Mouse (Mus musculus) stomach, postnatal 0 days (tissue): ENCODE measurements at regions not wholly inside any gene's neighbourhood (a gene's known extent, or its start where the extent isn't known, plus 50 kb on each side); places are given as distances from the start of the nearest gene placed in this dataset.

ENCODE experiments used
- ATAC-seq: fragments of 200-750 bp; cut with Nextera tagmentation; 2 replicates; pipeline ENCODE4 v1.8.0; 2017; ENCODE audit not compliant: low FRiP score, low TSS enrichment
- DNase-seq: peaks from one replicate; pipeline ENCODE4 v3.0.0-alpha.2; 2016; ENCODE audit warnings: low spot score
- H3K27ac ChIP-seq: fragments of 300-500 bp; sonication (generic); replicated peaks from 2 replicates; pipeline ENCODE4 v1.5.1; 2014; ENCODE audit warnings: mild to moderate bottlenecking, control low read depth
- H3K27me3 ChIP-seq: fragments of 300-500 bp; sonication (generic); 2 replicates; pipeline ENCODE4 v1.6.1; 2014; ENCODE audit warnings: low read length; ENCODE audit not compliant: control insufficient read depth, insufficient read depth
- H3K36me3 ChIP-seq: fragments of 300-500 bp; sonication (generic); 2 replicates; pipeline ENCODE4 v1.6.1; 2014; ENCODE audit warnings: low read length, mixed read lengths; ENCODE audit not compliant: control insufficient read depth, insufficient read depth
- H3K4me1 ChIP-seq: fragments of 300-500 bp; sonication (generic); replicated peaks from 2 replicates; pipeline ENCODE4 v1.6.1; 2014; ENCODE audit warnings: antibody characterized with exemption; ENCODE audit not compliant: control insufficient read depth, insufficient read depth
- H3K4me2 ChIP-seq: fragments of 300-500 bp; sonication (generic); replicated peaks from 2 replicates; pipeline ENCODE4 v1.6.1; 2014; ENCODE audit warnings: low read depth, mild to moderate bottlenecking, control low read depth, moderate library complexity
- H3K4me3 ChIP-seq: fragments of 300-500 bp; sonication (generic); 2 replicates; pipeline ENCODE4 v1.5.1; 2014; ENCODE audit warnings: low read depth, low read length, control low read depth
- H3K9ac ChIP-seq: fragments of 300-500 bp; sonication (generic); 2 replicates; pipeline ENCODE4 v1.6.1; 2014; ENCODE audit warnings: mild to moderate bottlenecking, low read length, control low read depth, mixed read lengths
- H3K9me3 ChIP-seq: fragments of 300-500 bp; sonication (generic); 2 replicates; pipeline ENCODE4 v1.6.1; 2016; ENCODE audit warnings: low read length; ENCODE audit not compliant: control insufficient read depth
- CTCF ChIP-seq: IDR thresholded peaks from 2 replicates; pipeline ENCODE4 v1.5.1; 2016; ENCODE audit warnings: antibody characterized with exemption, low read depth, mild to moderate bottlenecking, moderate library complexity
- EP300 ChIP-seq: optimal IDR thresholded peaks from 2 replicates; pipeline ENCODE3; 2016; ENCODE audit warnings: antibody characterized with exemption
- WGBS: fragments of 180-500 bp; shearing (Covaris S2); extraction: QIAGEN DNeasy Blood & Tissue Kit; methylation state at CpG from one replicate; pipeline ENCODE4 v1.1.7; 2014; 5-methylcytosine and 5-hydroxymethylcytosine counted together

DNA sequence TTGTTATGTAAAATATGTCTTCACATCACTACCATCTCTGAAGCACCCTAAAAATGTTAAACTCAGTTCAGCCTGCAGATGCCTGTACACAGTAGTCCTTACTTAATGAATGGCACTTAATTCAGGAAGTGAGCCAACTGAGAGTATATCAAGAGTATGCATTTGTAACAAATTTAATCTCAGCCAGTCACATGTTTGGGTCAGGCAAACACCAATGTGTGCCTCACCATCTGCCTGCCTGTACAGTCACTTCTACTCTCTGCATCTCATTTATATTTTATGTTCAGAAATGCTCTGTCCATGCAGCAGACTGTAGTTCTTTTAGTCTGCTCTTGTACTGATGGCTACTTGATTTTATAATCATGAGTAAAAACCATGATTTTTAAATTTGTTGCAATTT lies 1135.1 kb downstream of the Hace1 start:
- DNase-seq = no peak
- TF ChIP-seq CTCF (no peak), EP300 (no peak)
- Histone ChIP-seq H3K4me2 (no peak overlapping the region), H3K27me3 (no peaks in the 10 kb centered on the region), H3K4me3 (no peak overlapping the region), H3K36me3 (no peaks in the 10 kb centered on the region), H3K9ac (no peak overlapping the region), H3K9me3 (no peaks in the 10 kb centered on the region), H3K27ac (no peak overlapping the region), H3K4me1 (no peaks in the 10 kb centered on the region)
- ATAC-seq = no peak

- TF ChIP-seq CTCF (no peak), EP300 (no peak)
- no peak overlapping the region for H3K4me2 ChIP-seq
- no peak overlapping the region for H3K4me3 ChIP-seq
- no peaks in the 10 kb centered on the region for H3K27me3 ChIP-seq
- ATAC-seq (no peak), DNase-seq (no peak)
- H3K4me1 ChIP-seq = no peaks in the 10 kb centered on the region
- H3K27ac ChIP-seq = no peak overlapping the region
- H3K9ac ChIP-seq = no peak overlapping the region
- no peaks in the 10 kb centered on the region for H3K36me3 ChIP-seq
- no peaks in the 10 kb centered on the region for H3K9me3 ChIP-seq
- 69% methylated on average over 2 of the region's 2 CpGs for WGBS
Observed at GRCm38 (mm10) chr10:46718349-46719087, 1140.9 kb downstream of the Hace1 start.

DNA sequence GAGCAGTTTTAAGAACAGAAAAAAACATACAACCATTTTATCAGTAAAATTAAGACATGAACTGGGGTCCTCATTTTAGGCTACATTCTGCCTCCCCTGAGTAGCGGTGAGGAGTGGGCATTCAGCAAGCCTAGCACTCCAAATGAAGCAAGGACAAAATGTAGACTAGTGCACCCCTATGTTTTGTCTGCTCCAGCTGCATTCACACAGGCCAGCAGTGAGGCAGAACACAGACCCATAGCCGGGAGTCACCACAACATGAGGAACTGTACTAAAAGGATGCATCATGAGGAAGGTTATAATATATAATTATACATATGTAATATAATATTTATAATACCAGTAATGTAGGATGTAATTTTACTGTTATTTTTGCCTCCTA lies 1141.5 kb downstream of the Hace1 start:
- ATAC-seq (no peak), DNase-seq (no peak)
- 83% methylated on average over 2 of the region's 2 CpGs for WGBS
- Histone ChIP-seq H3K4me1 (no peaks in the 10 kb centered on the region), H3K27ac (no peak overlapping the region), H3K36me3 (no peaks in the 10 kb centered on the region), H3K4me2 (no peak overlapping the region), H3K9me3 (no peaks in the 10 kb centered on the region), H3K27me3 (no peaks in the 10 kb centered on the region), H3K4me3 (no peak overlapping the region), H3K9ac (no peak overlapping the region)
- TF ChIP-seq EP300 = no peak
- TF ChIP-seq CTCF = no peak

GRCm38 (mm10) chr10:46723666-46724065 lies 1146.0 kb downstream of the Hace1 start:
- TF ChIP-seq CTCF (no peak), EP300 (no peak)
- Histone ChIP-seq H3K9me3 (no peaks in the 10 kb centered on the region), H3K4me3 (no peak overlapping the region), H3K9ac (no peak overlapping the region), H3K36me3 (no peaks in the 10 kb centered on the region), H3K27me3 (no peaks in the 10 kb centered on the region), H3K4me1 (no peaks in the 10 kb centered on the region), H3K27ac (no peak overlapping the region), H3K4me2 (no peak overlapping the region)
- ATAC-seq (no peak), DNase-seq (no peak)
- WGBS = 59% methylated on average over 2 of the region's 2 CpGs

- H3K9ac ChIP-seq = no peak overlapping the region
- H3K4me1 ChIP-seq = no peaks in the 10 kb centered on the region
- no peak overlapping the region for H3K4me2 ChIP-seq
- WGBS = 52% methylated on average over 1 of the region's 1 CpGs
- DNase-seq (no peak), ATAC-seq (no peak)
- no peak overlapping the region for H3K27ac ChIP-seq
- no peaks in the 10 kb centered on the region for H3K36me3 ChIP-seq
- TF ChIP-seq CTCF (no peak), EP300 (no peak)
- H3K4me3 ChIP-seq = no peak overlapping the region
- no peaks in the 10 kb centered on the region for H3K27me3 ChIP-seq
- H3K9me3 ChIP-seq = no peaks in the 10 kb centered on the region
Observed at GRCm38 (mm10) chr10:46730601-46731000, 1153.0 kb downstream of the Hace1 start.

DNA sequence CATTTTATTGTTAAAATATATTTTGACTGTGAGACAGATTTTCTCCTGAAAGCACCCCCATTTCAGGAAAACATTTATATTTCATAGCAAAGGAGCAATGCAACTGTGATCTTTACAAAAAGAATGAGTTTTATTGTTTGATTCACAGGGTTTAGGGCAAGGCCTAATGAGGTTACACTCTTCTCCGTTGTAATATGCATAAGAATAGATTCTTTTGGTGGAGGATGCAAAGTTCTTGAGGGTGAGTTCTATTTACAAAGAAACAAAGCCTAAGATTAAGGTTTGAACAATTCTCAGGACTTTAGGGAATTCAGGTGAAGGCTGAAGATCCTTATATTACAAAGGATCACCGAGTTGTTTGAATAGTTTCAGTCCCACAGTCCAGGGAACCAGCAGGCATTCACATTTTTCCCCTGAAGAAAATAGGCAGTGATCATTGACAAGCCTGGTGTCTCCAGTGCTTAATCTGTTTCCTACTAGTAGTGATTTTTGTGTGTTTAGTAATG lies 1156.2 kb downstream of the Hace1 start:
- Histone ChIP-seq H3K4me2 (no peak overlapping the region), H3K9ac (no peak overlapping the region), H3K9me3 (no peaks in the 10 kb centered on the region), H3K27ac (no peak overlapping the region), H3K4me3 (no peak overlapping the region), H3K27me3 (no peaks in the 10 kb centered on the region), H3K36me3 (no peaks in the 10 kb centered on the region), H3K4me1 (no peaks in the 10 kb centered on the region)
- ATAC-seq (no peak), DNase-seq (no peak)
- TF ChIP-seq EP300 (no peak), CTCF (no peak)
- 16% methylated on average over 2 of the region's 2 CpGs for WGBS
